Mouse (Mus musculus): ENCODE measurements around the gene Dnah10. TPM values are rescaled to one million over a fixed set of nuclear protein-coding genes. Genes with fewer than 3 reads are reported as not detected.

The Dnah10 gene
- polyA plus RNA-seq, 1 experiment from 2014 or later: not detected

GRCm38 (mm10) chr5:124814797-124815196 lies 89.9 kb downstream of the Dnah10 start:
- no peaks in the 10 kb centered on the region for H3K4me1 ChIP-seq (replicated peaks)
- H3K27me3 ChIP-seq: no peaks in the 10 kb centered on the region
- H3K36me3 ChIP-seq (replicated peaks): no peaks in the 10 kb centered on the region
- no peak overlapping the region for H3K9ac ChIP-seq
- H3K4me2 ChIP-seq: no peak overlapping the region
- H3K4me3 ChIP-seq (replicated peaks): no peak overlapping the region
- no peak for ATAC-seq (ENCODE audit: insufficient read depth)
- no peak overlapping the region for H3K27ac ChIP-seq (replicated peaks)
- H3K9me3 ChIP-seq (replicated peaks): no peaks in the 10 kb centered on the region
- 36% methylated on average over 5 of the region's 5 CpGs for WGBS (ENCODE audit: insufficient replicate concordance)

GRCm38 (mm10) chr5:124817050-124817449 lies 92.2 kb downstream of the Dnah10 start:
- Histone ChIP-seq H3K4me1 (replicated peaks) (no peaks in the 10 kb centered on the region), H3K36me3 (replicated peaks) (no peaks in the 10 kb centered on the region), H3K9me3 (replicated peaks) (no peaks in the 10 kb centered on the region), H3K27ac (replicated peaks) (no peak overlapping the region), H3K4me3 (replicated peaks) (no peak overlapping the region), H3K9ac (no peak overlapping the region), H3K27me3 (no peaks in the 10 kb centered on the region), H3K4me2 (no peak overlapping the region)
- no peak for ATAC-seq (ENCODE audit: insufficient read depth)
- 71% methylated on average over 15 of the region's 15 CpGs for WGBS (ENCODE audit: insufficient replicate concordance)

DNA sequence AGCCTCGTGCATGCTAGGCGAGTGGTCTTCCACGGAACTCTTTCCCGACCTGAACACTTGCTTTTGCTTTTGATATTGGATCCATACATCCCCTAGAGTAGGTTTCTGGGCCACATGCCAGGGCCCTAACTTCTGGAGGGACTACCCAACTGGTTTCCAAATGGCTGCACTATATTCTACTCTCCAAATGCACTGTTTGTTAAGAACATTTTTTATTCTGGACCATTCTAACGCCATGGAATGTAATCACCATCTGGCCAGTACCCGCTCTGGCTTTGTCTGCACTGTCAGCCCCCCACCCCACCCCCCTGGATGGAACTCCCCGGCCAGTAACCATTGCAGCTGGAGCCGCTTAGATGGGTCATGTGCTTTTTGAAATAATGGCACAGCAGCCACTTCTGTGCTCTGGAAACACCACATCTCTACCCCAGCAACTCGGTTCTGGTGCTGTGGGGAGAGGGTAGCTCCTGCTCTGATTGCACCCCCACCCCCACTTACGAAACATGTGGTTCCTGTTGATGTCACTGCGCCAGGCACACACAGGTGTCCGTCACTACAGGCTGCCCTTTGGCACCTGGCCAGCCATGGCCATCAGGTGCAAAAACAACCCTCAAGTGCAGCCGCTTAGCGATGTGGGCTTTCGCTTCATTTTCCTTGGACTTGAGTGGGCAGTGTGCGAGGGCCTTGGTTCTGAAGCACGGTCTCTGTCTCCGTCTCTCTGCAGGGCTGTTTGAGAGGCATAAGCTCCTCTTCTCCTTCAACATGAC lies 97.4 kb downstream of the Dnah10 start:
- Histone ChIP-seq H3K27me3 (no peaks in the 10 kb centered on the region), H3K9ac (no peak overlapping the region), H3K9me3 (replicated peaks) (no peaks in the 10 kb centered on the region), H3K4me1 (replicated peaks) (no peaks in the 10 kb centered on the region), H3K4me3 (replicated peaks) (no peak overlapping the region), H3K27ac (replicated peaks) (no peak overlapping the region), H3K36me3 (replicated peaks) (no peaks in the 10 kb centered on the region), H3K4me2 (no peak overlapping the region)
- WGBS (ENCODE audit: insufficient replicate concordance): 66% methylated on average over 18 of the region's 18 CpGs
- ATAC-seq (ENCODE audit: insufficient read depth): no peak

GRCm38 (mm10) chr5:124830331-124830730 lies 105.4 kb downstream of the Dnah10 start:
- no peaks in the 10 kb centered on the region for H3K36me3 ChIP-seq (replicated peaks)
- no peaks in the 10 kb centered on the region for H3K4me1 ChIP-seq (replicated peaks)
- H3K27me3 ChIP-seq: no peaks in the 10 kb centered on the region
- no peaks in the 10 kb centered on the region for H3K9me3 ChIP-seq (replicated peaks)
- WGBS (ENCODE audit: insufficient replicate concordance): 71% methylated on average over 12 of the region's 12 CpGs
- H3K4me2 ChIP-seq: no peak overlapping the region
- H3K4me3 ChIP-seq (replicated peaks): no peak overlapping the region
- no peak overlapping the region for H3K27ac ChIP-seq (replicated peaks)
- no peak overlapping the region for H3K9ac ChIP-seq
- no peak for ATAC-seq (ENCODE audit: insufficient read depth)

- ATAC-seq (ENCODE audit: insufficient read depth): no peak
- no peak overlapping the region for H3K9ac ChIP-seq
- no peak overlapping the region for H3K4me2 ChIP-seq
- H3K36me3 ChIP-seq (replicated peaks): no peaks in the 10 kb centered on the region
- H3K4me3 ChIP-seq (replicated peaks): no peak overlapping the region
- no peaks in the 10 kb centered on the region for H3K27me3 ChIP-seq
- H3K4me1 ChIP-seq (replicated peaks): no peaks in the 10 kb centered on the region
- no peak overlapping the region for H3K27ac ChIP-seq (replicated peaks)
- H3K9me3 ChIP-seq (replicated peaks): no peaks in the 10 kb centered on the region
- WGBS (ENCODE audit: insufficient replicate concordance): 75% methylated on average over 15 of the region's 15 CpGs
These were observed 110.3 kb downstream of the Dnah10 start for GRCm38 (mm10) chr5:124835218-124835617.

DNA sequence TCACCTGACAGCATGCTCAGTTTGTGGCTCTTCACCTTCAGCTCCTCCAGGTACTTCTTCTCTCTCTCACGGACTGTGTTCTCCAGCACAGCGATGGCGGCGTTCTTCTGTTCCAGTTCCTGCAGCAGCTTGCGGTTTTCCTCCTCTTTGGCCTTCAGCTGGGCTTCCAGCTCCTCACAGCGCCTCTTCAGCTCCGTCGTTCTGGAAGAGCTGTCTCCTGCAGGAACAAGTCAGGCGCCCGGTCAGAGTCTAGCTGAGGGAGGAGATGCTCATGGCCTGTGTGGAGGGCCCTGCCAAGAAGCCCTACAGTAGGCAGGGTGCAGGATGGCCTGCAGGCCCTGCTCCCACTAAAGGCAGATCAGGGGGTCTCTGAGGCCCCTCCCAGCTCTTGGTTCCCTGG lies 111.2 kb downstream of the Dnah10 start:
- no peak for ATAC-seq (ENCODE audit: insufficient read depth)
- H3K27me3 ChIP-seq: no peaks in the 10 kb centered on the region
- H3K4me1 ChIP-seq (replicated peaks): no peaks in the 10 kb centered on the region
- H3K4me2 ChIP-seq: no peak overlapping the region
- H3K4me3 ChIP-seq (replicated peaks): no peak overlapping the region
- 66% methylated on average over 10 of the region's 10 CpGs for WGBS (ENCODE audit: insufficient replicate concordance)
- H3K9me3 ChIP-seq (replicated peaks): no peaks in the 10 kb centered on the region
- H3K36me3 ChIP-seq (replicated peaks): no peaks in the 10 kb centered on the region
- no peak overlapping the region for H3K9ac ChIP-seq
- no peak overlapping the region for H3K27ac ChIP-seq (replicated peaks)

GRCm38 (mm10) chr5:124836621-124837020 lies 111.7 kb downstream of the Dnah10 start:
- Histone ChIP-seq H3K4me1 (replicated peaks) (no peaks in the 10 kb centered on the region), H3K4me3 (replicated peaks) (no peak overlapping the region), H3K9ac (no peak overlapping the region), H3K27me3 (no peaks in the 10 kb centered on the region), H3K27ac (replicated peaks) (no peak overlapping the region), H3K9me3 (replicated peaks) (no peaks in the 10 kb centered on the region), H3K4me2 (no peak overlapping the region), H3K36me3 (replicated peaks) (no peaks in the 10 kb centered on the region)
- 46% methylated on average over 4 of the region's 4 CpGs for WGBS (ENCODE audit: insufficient replicate concordance)
- no peak for ATAC-seq (ENCODE audit: insufficient read depth)

- H3K9ac ChIP-seq: no peak overlapping the region
- no peak overlapping the region for H3K27ac ChIP-seq (replicated peaks)
- H3K4me3 ChIP-seq (replicated peaks): no peak overlapping the region
- H3K27me3 ChIP-seq: no peaks in the 10 kb centered on the region
- no peaks in the 10 kb centered on the region for H3K4me1 ChIP-seq (replicated peaks)
- no peaks in the 10 kb centered on the region for H3K9me3 ChIP-seq (replicated peaks)
- ATAC-seq (ENCODE audit: insufficient read depth): no peak
- no peak overlapping the region for H3K4me2 ChIP-seq
- WGBS (ENCODE audit: insufficient replicate concordance): 59% methylated on average over 7 of the region's 7 CpGs
- H3K36me3 ChIP-seq (replicated peaks): no peaks in the 10 kb centered on the region
These were observed 115.3 kb downstream of the Dnah10 start for GRCm38 (mm10) chr5:124840202-124840601.

- no peak for ATAC-seq (ENCODE audit: insufficient read depth)
- no peak overlapping the region for H3K4me3 ChIP-seq (replicated peaks)
These were observed 115.8 kb downstream of the Dnah10 start for GRCm38 (mm10) chr5:124840669-124841068.

GRCm38 (mm10) chr5:124843386-124843785 lies 118.5 kb downstream of the Dnah10 start:
- no peaks in the 10 kb centered on the region for H3K4me1 ChIP-seq (replicated peaks)
- no peaks in the 10 kb centered on the region for H3K9me3 ChIP-seq (replicated peaks)
- H3K27me3 ChIP-seq: no peaks in the 10 kb centered on the region
- H3K27ac ChIP-seq (replicated peaks): no peak overlapping the region
- no peaks in the 10 kb centered on the region for H3K36me3 ChIP-seq (replicated peaks)
- 66% methylated on average over 8 of the region's 8 CpGs for WGBS (ENCODE audit: insufficient replicate concordance)
- H3K9ac ChIP-seq: no peak overlapping the region
- H3K4me2 ChIP-seq: no peak overlapping the region
- no peak overlapping the region for H3K4me3 ChIP-seq (replicated peaks)
- ATAC-seq (ENCODE audit: insufficient read depth): no peak

More at GRCm38 (mm10) chr5:124840669-124841068, 115.8 kb downstream of the Dnah10 start:
- whole genome bisulfite sequencing (ENCODE audit: insufficient replicate concordance): 59% methylated on average over 2 of the region's 2 CpGs
- no peaks in the 10 kb centered on the region for H3K9me3 ChIP-seq (replicated peaks)
- H3K4me1 ChIP-seq (replicated peaks): no peaks in the 10 kb centered on the region
- H3K27ac ChIP-seq (replicated peaks): no peak overlapping the region
- H3K4me2 ChIP-seq: no peak overlapping the region
- no peaks in the 10 kb centered on the region for H3K36me3 ChIP-seq (replicated peaks)
- H3K9ac ChIP-seq: no peak overlapping the region
- no peaks in the 10 kb centered on the region for H3K27me3 ChIP-seq

- no peak overlapping the region for H3K4me3 ChIP-seq (replicated peaks)
- no peaks in the 10 kb centered on the region for H3K36me3 ChIP-seq (replicated peaks)
- H3K4me2 ChIP-seq: no peak overlapping the region
- H3K9ac ChIP-seq: no peak overlapping the region
- no peaks in the 10 kb centered on the region for H3K27me3 ChIP-seq
- WGBS (ENCODE audit: insufficient replicate concordance): 17% methylated on average over 4 of the region's 4 CpGs
- H3K27ac ChIP-seq (replicated peaks): no peak overlapping the region
- no peaks in the 10 kb centered on the region for H3K4me1 ChIP-seq (replicated peaks)
- no peak for ATAC-seq (ENCODE audit: insufficient read depth)
- no peaks in the 10 kb centered on the region for H3K9me3 ChIP-seq (replicated peaks)
These were observed 120.0 kb downstream of the Dnah10 start for GRCm38 (mm10) chr5:124844929-124845328.

DNA sequence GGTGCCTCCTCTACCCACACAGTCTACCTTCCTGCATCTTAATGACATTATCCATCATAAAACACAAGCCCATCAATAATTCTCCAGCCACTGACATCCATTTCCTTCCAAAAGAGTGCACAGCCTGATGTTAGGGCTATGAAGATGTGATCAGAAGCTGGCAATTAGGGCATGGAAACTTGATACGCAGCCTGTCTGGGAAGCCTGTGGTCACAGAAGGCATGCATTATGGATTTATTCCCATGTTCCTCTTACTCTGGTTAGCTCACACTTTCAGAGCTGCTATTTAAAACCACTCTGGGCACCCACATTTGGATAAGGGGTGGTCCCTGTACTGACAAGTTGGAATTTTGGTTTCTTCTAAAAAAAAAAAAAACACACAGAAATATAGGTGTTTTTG lies 122.1 kb downstream of the Dnah10 start:
- H3K4me3 ChIP-seq (replicated peaks): no peak overlapping the region
- H3K4me2 ChIP-seq: no peak overlapping the region
- H3K4me1 ChIP-seq (replicated peaks): no peaks in the 10 kb centered on the region
- 81% methylated on average over 1 of the region's 1 CpGs for WGBS (ENCODE audit: insufficient replicate concordance)
- H3K27me3 ChIP-seq: no peaks in the 10 kb centered on the region
- H3K36me3 ChIP-seq (replicated peaks): no peaks in the 10 kb centered on the region
- H3K27ac ChIP-seq (replicated peaks): no peak overlapping the region
- no peak overlapping the region for H3K9ac ChIP-seq
- H3K9me3 ChIP-seq (replicated peaks): no peaks in the 10 kb centered on the region
- ATAC-seq (ENCODE audit: insufficient read depth): no peak
